Mouse (Mus musculus) heart, embryonic 16.5 days (tissue): ENCODE results near the gene Prr30. TPM values are rescaled to one million over a fixed set of nuclear protein-coding genes. Genes with fewer than 3 reads are reported as not detected.
"Not testable (repeated sequence)": the region's sequence is repeated elsewhere in the genome, so short reads cannot be mapped to it uniquely, and the experiment has no call there.

Experiments used
- ATAC-seq: fragments of 200-750 bp; cut with Nextera tagmentation; replicated peaks from 2 replicates; pipeline ENCODE4 v1.8.0; 2017; ENCODE audit warnings: moderate number of reproducible peaks; ENCODE audit not compliant: insufficient read depth, low FRiP score; ENCODE audit errors: extremely low read depth
- H3K27ac ChIP-seq: fragments of 300-500 bp; sonication (generic); 2 replicates; pipeline ENCODE4 v1.5.1; 2014; ENCODE audit warnings: mild to moderate bottlenecking, low read length, control low read depth, moderate library complexity
- H3K27me3 ChIP-seq: fragments of 300-500 bp; sonication (generic); 2 replicates; pipeline ENCODE4 v1.6.1; 2014; ENCODE audit warnings: low read length, mixed read lengths; ENCODE audit not compliant: control insufficient read depth, insufficient read depth
- H3K36me3 ChIP-seq: fragments of 300-500 bp; sonication (generic); 2 replicates; pipeline ENCODE4 v1.6.1; 2014; ENCODE audit not compliant: control insufficient read depth, insufficient read depth
- H3K4me1 ChIP-seq: fragments of 300-500 bp; sonication (generic); 2 replicates; pipeline ENCODE4 v1.6.1; 2014; ENCODE audit warnings: low read length, mixed read lengths; ENCODE audit not compliant: control insufficient read depth, insufficient read depth
- H3K4me2 ChIP-seq: fragments of 300-500 bp; sonication (generic); 2 replicates; pipeline ENCODE4 v1.6.1; 2014; ENCODE audit warnings: low read depth, mild to moderate bottlenecking, control low read depth, low read length
- H3K4me3 ChIP-seq: fragments of 300-500 bp; sonication (generic); 2 replicates; pipeline ENCODE4 v1.5.1; 2014; ENCODE audit warnings: mild to moderate bottlenecking, control low read depth, low read length
- H3K9ac ChIP-seq: fragments of 300-500 bp; sonication (generic); 2 replicates; pipeline ENCODE4 v1.6.1; 2014; ENCODE audit warnings: low read length, control low read depth
- H3K9me3 ChIP-seq: fragments of 300-500 bp; sonication (generic); replicated peaks from 2 replicates; pipeline ENCODE4 v1.6.1; 2016; ENCODE audit warnings: low read length; ENCODE audit not compliant: control insufficient read depth
- WGBS: fragments of 180-500 bp; shearing (Covaris S2); extraction: QIAGEN DNeasy Blood & Tissue Kit; methylation state at CpG from one replicate; pipeline ENCODE4 v1.1.7; 2014; 5-methylcytosine and 5-hydroxymethylcytosine counted together
- polyA plus RNA-seq: library from polyadenylated mRNA; unstranded; fragments of >200 nt; fragmentation: Nextera tagmentation; extraction: Ambion mirVana; gene quantifications from 2 replicates; pipeline ENCODE4 v1.2.1, GENCODE M21; 2015

Prr30 gene
- not detected in 2 replicates for polyA plus RNA-seq

DNA sequence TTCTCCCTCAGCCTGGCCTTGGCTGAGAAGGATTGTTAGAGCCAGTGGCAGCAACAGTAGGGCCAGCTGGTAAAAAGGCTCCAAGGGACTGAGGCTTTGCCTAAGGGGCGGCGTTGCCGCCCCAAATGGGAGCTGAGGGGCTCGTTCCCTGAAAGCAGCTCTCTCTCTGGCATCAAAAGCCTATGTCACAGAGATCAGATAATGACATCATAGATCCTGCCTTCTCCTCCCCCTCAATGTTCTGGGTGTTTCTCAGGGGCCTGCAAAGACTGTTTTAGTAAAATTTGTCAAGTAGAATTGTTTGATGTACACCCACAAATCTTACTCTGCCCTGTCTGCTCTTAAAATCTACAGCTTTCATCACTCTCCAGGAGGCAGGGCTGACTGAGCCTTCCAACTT is at the start of gene Prr30:
Prr30 (minus strand) TSS at position 101 of the 400 bp plus-strand sequence.
- ATAC-seq, result no peak
- Histone ChIP-seq H3K27me3 (no peaks in the 10 kb centered on the region), H3K4me3 (no peak within 1 kb of the TSS), H3K9ac (no peak within 1 kb of the TSS), H3K4me1 (no peaks in the 10 kb centered on the region), H3K4me2 (no peak within 1 kb of the TSS), H3K27ac (no peak within 1 kb of the TSS), H3K9me3 (no peaks in the 10 kb centered on the region), H3K36me3 (no peaks in the 10 kb centered on the region)
- WGBS, result 66% methylated on average over 4 of the region's 4 CpGs

DNA sequence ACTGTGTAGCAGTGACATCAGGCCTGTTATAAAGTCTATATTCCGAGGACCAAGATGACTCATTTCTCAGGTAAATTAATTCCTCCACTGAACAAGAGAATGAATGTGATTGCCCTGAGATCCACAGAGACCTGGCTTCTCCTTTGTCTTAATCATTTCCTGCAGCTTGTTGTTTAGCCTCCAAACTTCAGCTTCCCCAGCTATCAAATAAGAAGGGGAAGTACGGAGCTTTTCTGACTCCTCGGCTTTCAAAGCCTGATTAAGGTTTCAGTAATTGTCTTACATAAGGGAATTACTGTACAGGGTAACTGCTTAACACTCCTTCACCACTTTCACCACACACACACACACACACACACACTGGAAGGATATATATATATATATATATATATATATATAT is 46.7 kb upstream of the Prr30 start:
- Histone ChIP-seq H3K27me3 (no peaks in the 10 kb centered on the region), H3K9me3 (0 out of 2 replicates have a peak, but pooled peaks cover 2% of the 10 kb centered on the region), H3K27ac (no peak overlapping the region), H3K4me2 (no peak overlapping the region), H3K36me3 (no peaks in the 10 kb centered on the region), H3K4me3 (no peak overlapping the region), H3K4me1 (no peaks in the 10 kb centered on the region), H3K9ac (no peak overlapping the region)
- 68% methylated on average over 3 of the region's 3 CpGs for WGBS
- no peak for ATAC-seq

DNA sequence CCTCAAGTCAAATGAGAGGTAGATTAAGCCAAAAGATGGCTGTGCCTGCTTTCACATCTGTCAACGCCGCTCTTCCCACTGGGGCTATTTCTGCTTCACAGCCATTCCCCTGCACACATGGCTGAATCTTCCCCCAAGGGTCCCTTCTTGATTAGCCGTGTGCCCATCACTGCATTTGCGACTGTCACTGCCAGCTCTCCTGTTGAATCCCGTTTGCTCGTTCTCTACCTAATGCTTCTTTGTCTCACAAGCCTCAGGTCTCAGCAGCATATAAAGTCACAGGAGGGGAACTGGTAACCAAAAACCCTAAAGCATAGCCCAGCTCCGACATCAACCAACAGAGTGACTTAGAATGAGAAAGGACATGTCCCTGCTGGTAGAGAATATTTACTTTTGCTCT is 45.6 kb upstream of the Prr30 start:
- H3K27me3 ChIP-seq, result no peaks in the 10 kb centered on the region
- H3K36me3 ChIP-seq, result no peaks in the 10 kb centered on the region
- H3K27ac ChIP-seq, result no peak overlapping the region
- H3K9me3 ChIP-seq, result no peaks in the 10 kb centered on the region; the same call in 1 of the 2 replicates
- H3K9ac ChIP-seq, result no peak overlapping the region
- no peaks in the 10 kb centered on the region for H3K4me1 ChIP-seq
- no peak overlapping the region for H3K4me3 ChIP-seq
- no peak overlapping the region for H3K4me2 ChIP-seq
- 51% methylated on average over 7 of the region's 7 CpGs for WGBS
- no peak for ATAC-seq

DNA sequence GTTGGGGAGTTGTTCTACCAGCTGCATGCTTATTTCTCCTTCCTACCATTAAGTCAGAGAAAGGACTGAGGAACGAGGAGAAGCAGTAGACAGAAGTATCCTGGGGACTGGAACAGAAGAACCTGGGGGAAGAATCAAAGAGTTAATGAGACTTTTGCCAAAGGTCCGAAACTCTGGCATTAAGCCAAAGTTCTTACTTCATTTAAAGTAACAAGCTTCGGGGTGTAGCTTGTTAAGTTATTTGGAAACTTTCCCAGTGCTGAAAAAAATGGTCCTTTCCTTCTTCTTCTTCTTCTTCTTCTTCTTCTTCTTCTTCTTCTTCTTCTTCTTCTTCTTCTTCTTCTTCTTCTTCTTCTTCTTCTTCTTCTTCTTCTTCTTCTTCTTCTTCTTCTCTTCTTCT is 44.3 kb upstream of the Prr30 start:
- not testable (repeated sequence) for H3K36me3 ChIP-seq
- WGBS, result 26% methylated on average over 3 of the region's 3 CpGs

DNA sequence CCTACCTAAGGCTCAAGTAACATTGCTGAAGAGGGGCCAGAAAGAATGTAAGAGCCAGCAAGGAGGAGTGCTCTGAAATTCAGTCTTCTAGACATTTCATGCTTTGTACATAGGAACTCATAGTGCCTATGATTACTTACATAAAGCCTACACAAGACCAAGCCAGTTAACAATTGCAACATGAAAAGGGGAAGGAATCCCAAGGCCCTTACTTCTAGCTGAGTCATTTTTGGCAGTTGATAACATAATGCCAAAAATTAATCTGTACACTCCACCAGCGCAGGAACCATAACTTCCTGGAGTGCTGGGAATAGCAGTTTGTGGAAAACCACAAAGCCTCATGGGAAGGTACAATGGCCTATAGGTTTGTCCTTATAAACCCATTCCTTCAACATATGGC is 37.8 kb upstream of the Prr30 start:
- no peak overlapping the region for H3K4me3 ChIP-seq
- no peaks in the 10 kb centered on the region for H3K27me3 ChIP-seq
- no peaks in the 10 kb centered on the region for H3K36me3 ChIP-seq
- no peak overlapping the region for H3K27ac ChIP-seq
- H3K9ac ChIP-seq, result no peak overlapping the region
- WGBS, result 66% methylated on average over 1 of the region's 1 CpGs
- H3K4me2 ChIP-seq, result no peak overlapping the region
- no peak for ATAC-seq
- H3K4me1 ChIP-seq, result no peaks in the 10 kb centered on the region
- peaks cover 4% of the 10 kb centered on the region; the same call in 1 of the 2 replicates for H3K9me3 ChIP-seq

More for the DNA sequence above, 44.3 kb upstream of the Prr30 start:
- not testable (repeated sequence) for H3K4me2 ChIP-seq, H3K9ac ChIP-seq, H3K9me3 ChIP-seq, H3K4me1 ChIP-seq, H3K27ac ChIP-seq, ATAC-seq, H3K4me3 ChIP-seq, H3K27me3 ChIP-seq

DNA sequence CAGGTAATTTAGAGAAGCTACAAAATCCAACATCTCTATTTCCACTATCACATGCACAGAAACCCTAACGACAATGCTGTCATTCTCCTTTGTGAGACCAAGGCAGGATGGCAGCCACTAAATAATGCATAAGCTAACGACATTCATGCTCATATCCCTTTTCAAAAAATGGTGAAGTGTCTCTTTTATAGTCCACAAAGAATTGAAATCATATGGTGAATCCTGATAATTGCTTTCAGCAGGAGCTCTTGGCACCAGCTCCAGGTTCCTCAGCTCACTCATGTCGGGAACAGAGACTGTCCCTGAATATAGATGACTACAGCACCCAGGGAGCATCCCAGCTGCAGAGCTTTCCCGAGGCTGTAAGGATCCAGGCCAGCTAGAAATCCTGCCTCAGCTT is 28.9 kb upstream of the Prr30 start:
- Histone ChIP-seq H3K4me2 (no peak overlapping the region), H3K4me1 (peaks cover 2% of the 10 kb centered on the region; the same call in 1 of the 2 replicates), H3K9ac (no peak overlapping the region), H3K9me3 (no peaks in the 10 kb centered on the region), H3K27ac (no peak overlapping the region), H3K36me3 (no peaks in the 10 kb centered on the region), H3K27me3 (no peaks in the 10 kb centered on the region), H3K4me3 (no peak overlapping the region)
- ATAC-seq, result no peak
- 67% methylated on average over 4 of the region's 4 CpGs for WGBS

DNA sequence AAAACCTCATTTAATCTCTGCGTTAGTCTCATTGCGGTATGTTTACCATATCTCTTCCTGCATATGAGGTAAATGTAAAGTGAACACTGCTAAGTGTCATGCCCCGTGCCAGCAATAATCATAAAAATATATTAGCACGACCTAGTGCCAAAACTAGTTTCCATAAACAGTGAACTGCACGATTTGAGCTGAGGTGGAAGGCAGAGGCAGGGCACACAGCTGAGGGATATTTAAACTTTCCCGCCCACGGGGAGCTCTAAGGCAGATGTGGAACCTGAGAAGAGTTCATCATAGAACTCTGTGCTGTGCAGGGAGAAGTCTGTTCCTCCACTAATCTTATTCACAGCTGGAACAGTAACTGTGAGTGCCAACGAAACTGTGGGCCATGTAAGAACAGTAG is 22.2 kb upstream of the Prr30 start:
- no peaks in the 10 kb centered on the region for H3K27me3 ChIP-seq
- H3K9me3 ChIP-seq, result no peaks in the 10 kb centered on the region
- WGBS, result 76% methylated on average over 8 of the region's 8 CpGs
- no peak overlapping the region for H3K4me3 ChIP-seq
- no peak for ATAC-seq
- H3K9ac ChIP-seq, result no peak overlapping the region
- no peak overlapping the region for H3K4me2 ChIP-seq
- H3K4me1 ChIP-seq, result peaks cover 2% of the 10 kb centered on the region; the same call in 1 of the 2 replicates
- no peak overlapping the region for H3K27ac ChIP-seq
- H3K36me3 ChIP-seq, result no peaks in the 10 kb centered on the region

DNA sequence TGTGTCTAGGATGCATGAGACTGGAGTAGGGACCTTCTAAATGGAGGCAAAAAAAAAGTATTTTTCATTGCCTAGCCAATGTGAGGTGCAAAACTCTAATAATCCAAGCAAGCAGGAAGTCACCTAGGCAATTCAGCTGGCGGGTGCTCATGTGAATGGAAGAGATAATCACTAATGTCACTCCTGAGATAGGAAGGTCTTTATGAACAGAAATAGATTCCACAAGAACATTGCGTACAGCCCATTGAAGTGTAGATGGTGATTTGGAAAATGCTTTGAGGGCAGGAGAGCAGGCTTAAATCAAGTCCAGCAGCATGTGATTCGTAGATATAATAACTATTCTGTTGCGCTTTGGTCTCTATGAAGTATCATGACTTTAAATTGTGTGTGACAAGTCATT is 27.9 kb downstream of the Prr30 start:
- H3K4me3 ChIP-seq, result no peak overlapping the region
- 53% methylated on average over 4 of the region's 4 CpGs for WGBS
- H3K36me3 ChIP-seq, result no peaks in the 10 kb centered on the region
- no peaks in the 10 kb centered on the region for H3K4me1 ChIP-seq
- H3K9me3 ChIP-seq, result no peaks in the 10 kb centered on the region
- H3K4me2 ChIP-seq, result no peak overlapping the region
- no peak overlapping the region for H3K9ac ChIP-seq
- no peak overlapping the region for H3K27ac ChIP-seq
- H3K27me3 ChIP-seq, result no peaks in the 10 kb centered on the region
- no peak for ATAC-seq
